Mouse (Mus musculus) monocyte, adult 5-6 weeks (primary cell): ENCODE data around the gene Pcbp2. TPM values are rescaled to one million over a fixed set of nuclear protein-coding genes. Genes with fewer than 3 reads are reported as not detected.

ENCODE experiments used
- total RNA-seq: library from RNA; stranded (forward); fragments of 200-1000, 200-491, 200-594 nt; gene quantifications from 3 replicates; pipeline ENCODE4 v1.2.3, GENCODE M21; 2017

The Pcbp2 gene
- total RNA-seq, 1 experiment from 2014 or later, result 106 TPM

Other genes with a start within 250 kb of the Pcbp2 start
- gene Itgb7, start 238.6 kb upstream of the Pcbp2 start, total RNA-seq, result 533 to 618 TPM (median 601 TPM) in 3 replicates
- gene Rarg, start 213.0 kb upstream of the Pcbp2 start, total RNA-seq, result 18.8 to 30.0 TPM (median 26.6 TPM) in 3 replicates
- not detected in 3 replicates for gene Gm9918, start 200.0 kb upstream of the Pcbp2 start, total RNA-seq
- gene Mfsd5, start 191.1 kb upstream of the Pcbp2 start, total RNA-seq, result 30.1 to 39.1 TPM (median 34.0 TPM) in 3 replicates
- 0.76 to 4.6 TPM (median 4.0 TPM) in 3 replicates for gene Espl1, start 174.3 kb upstream of the Pcbp2 start, total RNA-seq
- gene Pfdn5, start 144.4 kb upstream of the Pcbp2 start, total RNA-seq, result 576 to 776 TPM (median 626 TPM) in 3 replicates
- 20.0 to 37.9 TPM (median 27.2 TPM) in 3 replicates for gene Myg1, start 138.8 kb upstream of the Pcbp2 start, total RNA-seq
- 16.5 to 50.9 TPM (median 46.2 TPM) in 3 replicates for gene Aaas, start 119.8 kb upstream of the Pcbp2 start, total RNA-seq
- gene Sp7, start 103.4 kb upstream of the Pcbp2 start, total RNA-seq, result not detected in 3 replicates
- gene Sp1, start 64.4 kb upstream of the Pcbp2 start, total RNA-seq, result 66.1 to 99.7 TPM (median 74.8 TPM) in 3 replicates
- gene Amhr2, start 25.2 kb upstream of the Pcbp2 start, total RNA-seq, result 0.86 TPM in 1 of 3 replicates, not detected in the others
- 233 to 280 TPM (median 259 TPM) in 3 replicates for gene Prr13, start 11.5 kb upstream of the Pcbp2 start, total RNA-seq
- not detected in 3 replicates for gene Gm10337, start 33.2 kb downstream of the Pcbp2 start, total RNA-seq
- 0.32 to 1.2 TPM (median 0.97 TPM) in 3 replicates for gene Map3k12, start 46.5 kb downstream of the Pcbp2 start, total RNA-seq
- 16.2 to 27.3 TPM (median 20.8 TPM) in 3 replicates for gene Tarbp2, start 47.7 kb downstream of the Pcbp2 start, total RNA-seq
- 2.3 to 5.9 TPM in 2 of 3 replicates, not detected in the other for gene Npff, start 54.4 kb downstream of the Pcbp2 start, total RNA-seq
- gene Gm28047, start 154.5 kb downstream of the Pcbp2 start, total RNA-seq, result not detected in 3 replicates
- 26.9 to 70.4 TPM (median 29.2 TPM) in 3 replicates for gene Atf7, start 154.9 kb downstream of the Pcbp2 start, total RNA-seq
- 6.6 to 11.6 TPM (median 11.3 TPM) in 3 replicates for gene Atp5g2, start 201.8 kb downstream of the Pcbp2 start, total RNA-seq